Mouse (Mus musculus) fat pad, adult 2 months (tissue): ENCODE results near the gene Acot6.
"Not testable (repeated sequence)": the region's sequence is repeated elsewhere in the genome, so short reads cannot be mapped to it uniquely, and the experiment has no call there.

ENCODE experiments used
- DNase-seq: peaks from one replicate; pipeline ENCODE4 v3.0.0-alpha.2; 2011; ENCODE audit warnings: low read depth, low spot score; ENCODE audit errors: extremely low read depth

Acot6 gene

GRCm38 (mm10) chr12:84100604-84101492, at the start of gene Acot6:
TSS of gene Acot6 (plus strand) at chr12:84100654.
- not testable (repeated sequence) for DNase-seq

- not testable (repeated sequence) for DNase-seq
These were observed 49.7 kb upstream of the Acot6 start for GRCm38 (mm10) chr12:84050744-84051143.

- no peak for DNase-seq
These were observed 48.4 kb upstream of the Acot6 start, which contains the start of gene Acot3 for GRCm38 (mm10) chr12:84051937-84052474. TSS of gene Acot3 (plus strand) at chr12:84052144.

GRCm38 (mm10) chr12:84052609-84053008, 47.8 kb upstream of the Acot6 start:
- DNase-seq = no peak

- DNase-seq = no peak
These were observed 47.3 kb upstream of the Acot6 start for GRCm38 (mm10) chr12:84053173-84053572.

- DNase-seq = no peak
These were observed 46.6 kb upstream of the Acot6 start for GRCm38 (mm10) chr12:84053679-84054391.

- DNase-seq = no peak
These were observed 39.5 kb upstream of the Acot6 start for GRCm38 (mm10) chr12:84060946-84061345.

- no peak for DNase-seq
These were observed 38.1 kb upstream of the Acot6 start for GRCm38 (mm10) chr12:84062336-84062735.

- DNase-seq = no peak
These were observed 37.2 kb upstream of the Acot6 start for GRCm38 (mm10) chr12:84063228-84063627.

- no peak for DNase-seq
These were observed 36.6 kb upstream of the Acot6 start for GRCm38 (mm10) chr12:84063833-84064232.

GRCm38 (mm10) chr12:84064621-84065020, 35.8 kb upstream of the Acot6 start:
- no peak for DNase-seq

GRCm38 (mm10) chr12:84067752-84068151, 32.7 kb upstream of the Acot6 start:
- DNase-seq = no peak

- no peak for DNase-seq
These were observed 32.2 kb upstream of the Acot6 start for GRCm38 (mm10) chr12:84068296-84068695.

- DNase-seq = peak; percentile 97
These were observed 31.5 kb upstream of the Acot6 start, which contains the start of gene Acot5 for GRCm38 (mm10) chr12:84068986-84069385. TSS of gene Acot5 (plus strand) at chr12:84069325.

GRCm38 (mm10) chr12:84069582-84069981, 30.9 kb upstream of the Acot6 start:
- not testable (repeated sequence) for DNase-seq

- no peak for DNase-seq
These were observed 28.8 kb upstream of the Acot6 start for GRCm38 (mm10) chr12:84071696-84072095.

GRCm38 (mm10) chr12:84077371-84077990, 23.0 kb upstream of the Acot6 start:
- DNase-seq = no peak

GRCm38 (mm10) chr12:84083842-84084241, 16.6 kb upstream of the Acot6 start:
- DNase-seq = peak; percentile 97

GRCm38 (mm10) chr12:84084581-84084980, 15.9 kb upstream of the Acot6 start:
- DNase-seq = peak; percentile 98

GRCm38 (mm10) chr12:84094666-84095065, 5.8 kb upstream of the Acot6 start:
- DNase-seq = not testable (repeated sequence)

- no peak for DNase-seq
These were observed 849 bp upstream of the Acot6 start for GRCm38 (mm10) chr12:84099605-84100004.
